Mouse (Mus musculus): ENCODE measurements around the gene Slc17a6. TPM values are rescaled to one million over a fixed set of nuclear protein-coding genes. Genes with fewer than 3 reads are reported as not detected.
"Not testable (repeated sequence)": the region's sequence is repeated elsewhere in the genome, so short reads cannot be mapped to it uniquely, and the experiment has no call there.

The Slc17a6 gene
- total RNA-seq, 2 experiments from 2014 or later, result 45.2 to 47.6 TPM

DNA sequence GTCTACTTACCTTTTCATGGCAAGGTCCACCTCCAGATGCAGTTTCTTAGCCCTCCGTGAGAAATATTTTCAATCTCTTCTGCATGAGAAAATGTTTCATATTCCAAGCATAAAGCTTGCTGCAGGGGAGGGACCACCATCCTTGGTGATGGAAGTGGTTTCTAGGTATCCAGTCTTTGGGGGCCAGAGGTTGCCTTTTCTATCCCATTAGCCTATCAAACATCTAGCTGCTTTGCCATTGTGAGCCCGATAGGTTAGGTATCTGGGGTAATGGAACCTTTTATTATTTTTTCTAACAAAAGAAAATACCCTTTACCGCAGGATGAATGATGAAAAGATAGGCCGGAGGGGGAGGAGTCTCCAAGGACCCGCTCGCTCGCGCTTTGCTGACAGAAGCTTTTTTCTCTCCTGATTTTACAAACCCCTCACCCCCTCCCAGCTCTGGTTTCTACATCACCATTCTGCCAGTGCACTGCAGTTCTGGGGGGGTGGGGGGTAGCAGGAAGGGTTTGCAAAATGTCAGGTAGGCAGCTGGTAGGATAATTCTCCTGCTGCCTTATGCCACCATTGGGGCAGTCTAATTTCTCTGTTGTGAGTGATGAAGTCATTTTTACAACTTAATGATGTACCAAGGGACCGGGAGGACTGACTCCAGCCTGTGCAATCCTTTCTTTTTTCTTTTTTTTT is 10.9 kb downstream of the Slc17a6 start:
- intact Hi-C loops (cut with DNase I), result no loop called here
- DNase-seq (ENCODE audit: extremely low spot score in 1 of 2, low spot score in 2 of 2), result no peak

DNA sequence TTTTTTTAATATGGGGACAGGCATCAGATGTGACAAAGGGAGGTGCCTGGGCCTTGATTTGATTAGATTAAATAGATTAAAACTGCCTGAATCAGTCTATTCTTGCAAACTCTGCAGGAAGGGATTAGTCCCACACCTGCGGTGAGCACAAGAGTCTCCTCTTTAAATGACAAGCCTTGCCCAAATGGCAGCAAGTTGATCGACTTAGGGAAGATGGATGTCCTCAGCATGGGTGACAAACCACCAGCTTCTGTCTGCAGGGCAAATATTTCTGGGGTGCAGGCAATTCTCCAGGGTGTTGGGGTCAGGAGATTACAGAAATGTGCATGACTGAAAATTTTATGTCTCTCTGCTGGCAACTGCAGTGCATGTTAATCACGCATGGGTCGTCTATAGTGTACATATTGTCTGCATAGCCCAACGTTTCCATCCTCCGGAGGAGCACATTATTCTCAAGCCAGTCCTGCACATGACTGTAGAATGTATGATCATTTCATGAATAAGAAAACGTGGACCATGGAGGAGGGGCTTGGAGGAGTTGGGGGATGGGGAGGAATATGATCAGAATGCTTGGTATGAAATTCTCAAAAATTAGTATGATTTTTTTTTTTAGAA is 11.5 kb downstream of the Slc17a6 start:
- intact Hi-C loops (cut with DNase I), result no loop called here
- DNase-seq (ENCODE audit: extremely low spot score in 1 of 2, low spot score in 2 of 2), result no peak

DNA sequence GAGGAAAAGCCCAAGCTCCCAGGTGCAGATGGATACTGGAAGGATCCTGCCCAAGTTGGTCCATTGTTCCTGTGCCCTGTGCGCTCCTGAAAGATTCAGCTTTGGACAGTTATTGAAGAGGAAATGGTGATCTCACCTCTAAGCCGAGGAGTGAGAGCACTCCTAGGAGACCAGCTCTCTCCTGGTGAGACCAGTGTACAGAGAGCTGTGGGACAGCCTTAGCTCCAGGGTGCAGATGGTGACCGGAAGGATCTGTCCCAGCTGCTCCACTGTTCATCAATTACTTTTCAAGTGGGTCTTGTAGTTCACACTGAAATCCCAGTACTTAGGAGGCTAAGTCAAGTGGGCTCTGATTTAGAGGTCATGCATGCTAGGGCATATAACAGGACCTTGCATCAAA is 35.3 kb downstream of the Slc17a6 start:
- no peak for DNase-seq (ENCODE audit: extremely low spot score in 1 of 2, low spot score in 2 of 2)
- intact Hi-C loops (cut with DNase I), result no loop called here

DNA sequence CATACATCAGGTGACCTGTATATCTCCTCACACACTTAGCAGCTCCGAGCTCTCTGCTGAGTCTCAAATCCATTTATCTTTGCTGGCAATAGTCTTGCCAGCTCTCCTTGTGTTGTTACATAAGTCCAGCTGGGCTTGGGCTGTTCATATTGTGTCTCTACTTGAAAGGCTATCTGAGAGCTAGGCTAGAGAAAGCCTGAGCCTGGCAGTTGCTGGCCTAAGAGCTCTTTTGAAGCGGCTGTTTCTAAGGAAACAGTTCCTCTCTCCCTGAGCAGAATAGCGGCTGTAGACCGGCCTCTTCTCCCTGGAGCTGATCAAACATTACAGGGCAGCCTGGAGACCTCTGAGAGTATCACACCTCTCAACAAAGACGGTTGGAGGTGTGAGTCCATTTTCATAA is 40.6 kb downstream of the Slc17a6 start:
- peak in 1 of 2 experiments; percentile 1 for DNase-seq (ENCODE audit: extremely low spot score in 1 of 2, low spot score in 2 of 2)
- intact Hi-C loops (cut with DNase I), result no loop called here

DNA sequence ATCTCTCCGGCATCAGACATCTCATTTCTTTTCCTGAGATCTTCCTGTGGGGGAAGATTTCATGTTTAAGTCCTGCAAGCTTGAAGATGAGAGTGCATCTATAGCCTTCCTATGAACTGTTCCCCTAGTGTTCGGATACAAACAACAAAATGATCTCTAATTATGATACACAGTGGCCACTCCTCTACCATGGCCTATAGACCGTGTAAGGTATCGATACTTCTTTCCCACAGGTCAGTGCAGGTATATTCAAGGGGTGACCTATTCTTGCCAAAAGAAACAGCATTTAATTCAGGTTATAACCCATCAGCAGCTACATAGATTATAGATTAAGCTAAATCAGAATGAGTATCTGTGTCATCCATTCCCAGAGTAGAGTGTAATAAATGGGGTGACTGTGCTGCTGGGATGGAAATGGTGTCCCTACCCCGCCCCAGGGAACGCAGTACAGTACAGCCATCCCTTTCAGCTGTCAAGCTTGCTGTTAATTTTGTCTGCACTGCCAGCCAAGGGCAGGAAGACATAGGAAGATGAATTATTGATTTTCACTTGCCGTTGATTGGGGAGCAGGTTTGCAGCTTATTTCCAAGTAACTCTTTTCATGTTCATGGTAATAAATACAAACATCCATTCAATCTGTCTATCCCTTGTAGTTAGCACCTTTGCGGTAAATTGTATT is 71.9 kb downstream of the Slc17a6 start:
- intact Hi-C loops (cut with DNase I), result no loop called here
- DNase-seq (ENCODE audit: extremely low spot score in 1 of 2, low spot score in 2 of 2), result no peak

DNA sequence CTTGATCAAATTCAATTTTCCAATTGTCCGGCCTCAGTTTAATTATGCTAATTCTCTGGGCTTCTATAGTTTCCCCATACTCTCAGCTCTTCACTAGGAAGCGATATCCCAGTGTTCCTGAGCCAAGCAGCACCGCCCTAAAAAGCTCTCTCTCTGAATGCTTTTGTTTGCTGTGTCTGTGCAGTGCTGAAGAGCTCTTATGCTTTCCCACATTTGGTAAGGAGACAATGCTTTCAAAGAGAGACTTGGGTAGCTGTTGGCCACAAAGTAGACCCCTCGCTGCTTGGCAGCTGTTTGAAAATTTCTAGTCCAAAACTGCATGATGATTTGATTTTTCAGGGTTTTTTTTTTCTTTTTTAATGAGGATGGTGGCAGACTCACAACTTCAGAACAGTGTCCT is 72.6 kb downstream of the Slc17a6 start:
- intact Hi-C loops (cut with DNase I), result no loop called here
- DNase-seq (ENCODE audit: extremely low spot score in 1 of 2, low spot score in 2 of 2), result no peak

DNA sequence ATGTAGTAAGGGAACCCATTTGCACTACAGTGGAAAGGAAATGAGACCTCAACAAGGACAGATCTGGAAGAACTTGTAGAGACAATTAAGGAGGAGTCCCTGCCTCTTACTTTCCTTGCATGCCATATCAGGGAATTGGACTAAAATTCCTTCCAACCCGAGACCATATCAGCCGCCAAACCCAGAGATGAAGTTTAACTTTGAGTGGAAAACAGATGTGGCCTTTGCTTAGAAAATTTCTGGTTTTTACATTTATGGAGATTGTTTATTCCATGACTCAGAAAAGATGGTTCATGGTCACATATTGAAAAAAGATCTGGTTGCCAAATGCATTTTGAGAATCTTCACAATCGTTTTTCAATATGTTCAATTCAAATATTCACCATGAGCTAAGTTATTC is 87.7 kb downstream of the Slc17a6 start:
- no peak for DNase-seq (ENCODE audit: extremely low spot score in 1 of 2, low spot score in 2 of 2)
- intact Hi-C loops (cut with DNase I), result no loop called here

DNA sequence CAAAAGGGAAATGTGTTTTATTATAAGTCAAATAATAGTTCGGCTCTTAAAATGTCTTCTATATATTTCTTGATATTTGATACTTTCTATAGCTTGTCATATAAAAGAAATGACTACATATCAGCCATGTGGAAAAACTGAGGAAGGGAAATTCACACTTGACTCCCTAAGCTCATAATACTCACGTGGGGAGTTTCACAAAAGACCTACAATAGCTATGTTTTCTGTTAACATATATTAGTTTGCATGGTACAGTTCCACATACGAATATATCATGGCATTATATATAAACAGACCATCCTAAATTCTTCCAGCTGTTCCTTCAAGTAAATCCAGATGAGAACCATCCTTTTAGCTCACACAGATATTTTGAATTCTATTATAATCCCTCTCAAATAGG is 88.5 kb downstream of the Slc17a6 start:
- intact Hi-C loops (cut with DNase I); DNase-seq (ENCODE audit: extremely low spot score in 1 of 2, low spot score in 2 of 2): not testable (repeated sequence)

DNA sequence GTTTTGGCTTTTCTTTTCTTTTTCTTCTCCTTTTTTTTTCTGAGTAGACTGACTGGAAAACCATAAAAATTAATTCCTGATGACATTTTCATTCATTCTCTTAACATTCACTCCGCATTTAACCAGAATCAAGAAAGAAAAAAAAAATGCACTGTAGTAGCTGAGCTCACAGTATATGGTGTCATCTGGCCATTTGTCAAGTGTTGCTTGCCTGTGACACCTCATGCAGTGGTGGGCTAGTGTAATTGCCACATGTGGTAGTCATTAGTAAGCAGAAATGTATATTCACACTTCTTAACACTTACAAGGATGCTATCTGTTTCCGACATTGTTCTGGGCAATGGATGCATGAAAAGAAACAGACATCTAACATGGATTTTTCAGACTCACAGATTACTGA is 94.0 kb downstream of the Slc17a6 start:
- intact Hi-C loops (cut with DNase I), result no loop called here
- DNase-seq (ENCODE audit: extremely low spot score in 1 of 2, low spot score in 2 of 2), result no peak

Other genes with a start within 250 kb of the Slc17a6 start
- 1 to 10 TPM; 1.3 to 1.4 TPM for gene Ano5, start 111.0 kb upstream of the Slc17a6 start, total RNA-seq (2021)
- 10 to 100 TPM; 13.2 to 15.1 TPM for gene Gas2, start 240.0 kb downstream of the Slc17a6 start, total RNA-seq (2021)
- 1 to 10 TPM; 5.2 to 5.3 TPM for gene Fancf, start 240.3 kb downstream of the Slc17a6 start, total RNA-seq (2021)